Mouse (Mus musculus) embryonic fibroblast, embryonic 13.5 days (primary cell): ENCODE results near the gene Setd2.
A peak's percentile ranks its signal among the peaks of the same experiment; 100 is the strongest.

Source experiments
- CTCF ChIP-seq: IDR thresholded peaks from 2 replicates; pipeline ENCODE4 v1.5.1; 2011; ENCODE audit warnings: mild to moderate bottlenecking, control low read depth, low read length, moderate library complexity, borderline replicate concordance; ENCODE audit not compliant: insufficient read depth
- POLR2A ChIP-seq: IDR thresholded peaks from 2 replicates; pipeline ENCODE4 v1.6.1; 2011; ENCODE audit warnings: low read depth, mild to moderate bottlenecking, control low read depth, low read length, moderate library complexity

- TF ChIP-seq CTCF: no peak
- TF ChIP-seq POLR2A: peak; percentile 66
Measured at GRCm38 (mm10) chr9:110656249-110657221, 124.1 kb downstream of the Setd2 start, which contains the start of gene Ccdc12.
